Mouse (Mus musculus): ENCODE data around the gene Rdh5. TPM values are rescaled to one million over a fixed set of nuclear protein-coding genes. Genes with fewer than 3 reads are reported as not detected.
A peak's percentile ranks its signal among the peaks of the same experiment; 100 is the strongest.

Gene Rdh5
- polyA plus RNA-seq, 1 experiment = 21.7 TPM

DNA sequence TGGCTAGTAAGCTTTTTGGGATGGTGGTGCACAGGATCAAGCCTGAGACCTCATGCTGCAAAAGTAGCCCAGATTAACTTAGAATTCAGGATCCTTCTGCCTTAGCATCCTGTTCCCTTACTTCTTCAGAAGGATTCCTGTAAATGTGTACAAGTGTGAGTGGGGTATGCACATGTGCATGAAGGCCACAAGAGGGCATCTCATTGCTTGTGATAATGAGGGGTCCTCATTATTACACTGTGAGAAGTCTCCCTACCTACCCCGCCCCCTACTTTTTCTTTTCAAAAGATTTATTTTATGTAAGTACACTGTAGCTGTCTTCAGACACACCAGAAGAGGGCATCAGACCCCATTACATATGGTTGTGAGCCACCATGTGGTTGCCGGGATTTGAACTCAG is 7.1 kb downstream of the Rdh5 start:
- TF ChIP-seq POLR2A (IDR thresholded peaks at IDR 0.05; ENCODE audit: borderline replicate concordance, extremely low read depth, insufficient read depth, insufficient read length, poor library complexity, severe bottlenecking) (no peak), CTCF (IDR thresholded peaks at IDR 0.05; ENCODE audit: borderline replicate concordance, extremely low read depth, insufficient read depth, insufficient read length) (no peak)
- no peak for DNase-seq (ENCODE audit: low read depth)

DNA sequence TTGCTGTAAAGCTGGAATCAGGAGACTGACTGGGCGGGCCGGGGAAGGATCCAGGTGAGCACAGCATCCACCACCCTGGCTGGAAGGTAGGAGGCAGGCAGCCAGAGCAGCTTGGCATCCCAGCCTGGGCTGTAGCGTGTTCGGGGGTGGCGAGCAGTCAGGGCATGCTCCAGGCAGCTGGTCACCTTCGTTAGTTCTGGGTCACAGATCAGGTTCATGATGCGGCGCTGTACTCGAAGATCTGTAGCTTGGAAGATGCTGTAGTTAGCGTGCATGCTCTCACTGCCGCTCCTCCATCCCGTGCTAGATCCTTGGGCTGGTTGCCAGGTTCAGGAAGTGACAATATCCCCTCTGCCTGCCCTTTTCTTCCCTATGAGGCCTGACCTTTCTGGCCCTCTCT is 9.0 kb downstream of the Rdh5 start:
- DNase-seq (ENCODE audit: low read depth) = no peak
- no peak for TF ChIP-seq POLR2A (IDR thresholded peaks at IDR 0.05; ENCODE audit: borderline replicate concordance, extremely low read depth, insufficient read depth, insufficient read length, poor library complexity, severe bottlenecking)
- TF ChIP-seq CTCF (IDR thresholded peaks at IDR 0.05; ENCODE audit: borderline replicate concordance, extremely low read depth, insufficient read depth, insufficient read length) = no peak

DNA sequence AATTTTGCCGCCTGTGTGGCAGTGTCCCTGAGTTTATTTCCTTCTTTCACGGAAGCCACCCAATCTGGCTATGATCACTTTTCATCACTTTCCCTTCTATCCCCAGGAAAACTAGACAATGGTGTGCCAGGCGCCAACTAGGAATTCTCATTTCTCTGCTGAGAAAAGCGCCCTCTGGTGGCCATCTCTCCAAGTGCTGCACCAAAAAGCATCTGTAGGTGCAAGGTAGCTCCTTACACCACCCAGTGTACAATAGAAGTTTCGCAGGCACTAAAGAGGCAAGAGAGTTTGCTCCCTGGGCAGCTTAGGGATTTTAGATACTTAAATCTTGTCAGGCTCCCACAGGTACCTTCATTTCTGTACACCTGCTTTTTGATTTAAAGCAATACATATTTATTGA is 9.5 kb downstream of the Rdh5 start:
- peak; percentile 95 for DNase-seq (ENCODE audit: low read depth)
- TF ChIP-seq CTCF (IDR thresholded peaks at IDR 0.05; ENCODE audit: borderline replicate concordance, extremely low read depth, insufficient read depth, insufficient read length) (peak; percentile 98), POLR2A (IDR thresholded peaks at IDR 0.05; ENCODE audit: borderline replicate concordance, extremely low read depth, insufficient read depth, insufficient read length, poor library complexity, severe bottlenecking) (no peak)

DNA sequence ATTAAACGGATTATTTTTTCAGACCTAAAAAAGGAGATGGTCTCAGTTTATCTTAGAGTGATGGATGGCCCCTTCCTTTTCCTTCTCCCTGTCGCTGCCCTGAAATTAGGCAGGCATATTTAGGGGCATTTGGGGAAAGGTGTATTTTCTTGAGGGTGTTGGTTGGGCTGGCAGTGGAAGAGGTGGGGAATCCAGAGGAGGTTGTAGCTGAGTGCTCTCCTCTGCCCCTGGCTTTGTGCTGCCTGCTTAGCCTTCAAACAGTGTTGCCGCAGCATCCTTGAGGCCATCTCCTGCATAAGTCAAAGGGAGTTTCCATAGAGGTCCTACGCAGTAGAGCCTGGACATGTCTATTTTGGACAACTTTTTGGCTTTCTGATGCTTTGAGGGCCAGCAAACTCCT is 9.9 kb downstream of the Rdh5 start:
- TF ChIP-seq POLR2A (IDR thresholded peaks at IDR 0.05; ENCODE audit: borderline replicate concordance, extremely low read depth, insufficient read depth, insufficient read length, poor library complexity, severe bottlenecking) = no peak
- TF ChIP-seq CTCF (IDR thresholded peaks at IDR 0.05; ENCODE audit: borderline replicate concordance, extremely low read depth, insufficient read depth, insufficient read length) = no peak
- no peak for DNase-seq (ENCODE audit: low read depth)

DNA sequence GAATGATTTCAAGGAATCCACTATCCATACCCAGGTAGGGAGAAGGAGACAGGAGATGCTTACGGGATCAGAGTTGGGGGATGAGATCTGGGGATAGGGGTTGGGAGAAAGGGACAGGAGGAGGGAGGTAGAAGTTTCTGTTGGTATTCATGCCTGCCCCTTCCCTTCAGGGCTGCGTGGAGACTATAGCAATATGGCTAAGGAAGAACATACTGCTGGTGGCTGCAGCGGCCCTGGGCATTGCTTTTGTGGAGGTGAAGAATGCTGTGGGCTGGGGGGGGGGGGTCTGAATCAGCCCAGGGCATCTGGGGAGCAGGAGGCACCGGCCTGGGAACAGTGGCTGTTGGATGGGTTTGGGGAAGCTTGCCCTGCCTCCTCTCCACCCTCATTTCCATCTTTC is 10.4 kb downstream of the Rdh5 start:
- DNase-seq (ENCODE audit: low read depth) = no peak
- no peak for TF ChIP-seq CTCF (IDR thresholded peaks at IDR 0.05; ENCODE audit: borderline replicate concordance, extremely low read depth, insufficient read depth, insufficient read length)
- no peak for TF ChIP-seq POLR2A (IDR thresholded peaks at IDR 0.05; ENCODE audit: borderline replicate concordance, extremely low read depth, insufficient read depth, insufficient read length, poor library complexity, severe bottlenecking)

DNA sequence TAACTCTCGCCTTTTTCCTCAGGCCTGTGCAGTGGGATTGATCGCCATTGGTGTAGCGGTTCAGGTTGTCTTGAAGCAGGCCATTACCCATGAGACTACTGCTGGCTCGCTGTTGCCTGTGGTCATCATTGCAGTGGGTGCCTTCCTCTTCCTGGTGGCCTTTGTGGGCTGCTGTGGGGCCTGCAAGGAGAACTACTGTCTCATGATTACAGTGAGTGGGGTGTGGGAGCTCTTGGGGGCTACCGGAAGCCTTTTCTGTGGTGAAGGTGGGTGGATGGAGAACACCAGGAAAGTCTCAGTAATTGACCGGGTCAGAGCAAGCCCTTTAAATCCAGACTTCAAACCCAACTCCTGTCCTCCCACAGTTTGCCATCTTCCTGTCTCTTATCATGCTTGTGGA is 11.3 kb downstream of the Rdh5 start:
- no peak for TF ChIP-seq POLR2A (IDR thresholded peaks at IDR 0.05; ENCODE audit: borderline replicate concordance, extremely low read depth, insufficient read depth, insufficient read length, poor library complexity, severe bottlenecking)
- TF ChIP-seq CTCF (IDR thresholded peaks at IDR 0.05; ENCODE audit: borderline replicate concordance, extremely low read depth, insufficient read depth, insufficient read length) = no peak
- DNase-seq (ENCODE audit: low read depth) = no peak

DNA sequence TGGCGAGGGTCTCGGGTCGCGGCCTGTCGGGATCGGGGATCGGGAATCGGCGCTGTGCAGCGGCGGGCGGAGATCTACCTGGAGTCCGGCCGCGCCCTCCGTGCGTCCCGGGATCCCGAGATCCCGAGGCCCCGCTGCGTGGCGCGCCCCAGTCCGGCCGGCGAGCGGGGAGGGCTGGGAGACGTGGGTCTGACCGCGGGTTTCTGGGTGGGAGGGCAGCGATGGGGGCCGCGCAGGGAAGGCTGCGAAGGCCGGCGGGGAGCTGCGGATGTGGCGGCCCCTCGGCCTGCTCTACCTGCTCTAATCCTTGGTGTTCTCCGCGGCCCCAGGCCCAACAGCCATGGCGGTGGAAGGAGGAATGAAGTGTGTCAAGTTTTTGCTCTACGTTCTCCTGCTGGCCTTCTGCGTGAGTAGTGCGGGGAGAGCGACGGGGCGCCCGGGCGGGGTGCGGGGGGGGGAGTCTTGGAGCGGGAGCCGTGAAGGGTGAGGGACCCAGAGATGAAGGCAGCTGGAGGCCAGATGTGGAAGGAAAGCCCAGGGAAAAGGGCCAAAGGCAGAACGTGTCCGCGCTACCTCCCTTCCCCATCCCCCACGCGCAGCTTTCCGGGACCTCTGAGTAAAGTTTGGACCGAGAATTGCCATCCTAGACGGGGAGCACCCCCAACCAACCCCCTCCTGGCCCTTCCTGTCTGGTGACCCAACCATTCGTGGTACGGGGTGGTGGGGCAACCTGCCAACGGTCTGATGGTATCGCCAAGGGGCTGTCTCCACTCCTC is 12.4 kb downstream of the Rdh5 start:
- TF ChIP-seq CTCF (IDR thresholded peaks at IDR 0.05; ENCODE audit: borderline replicate concordance, extremely low read depth, insufficient read depth, insufficient read length) = no peak
- 0 out of 2 replicates have a peak, but pooled peaks have one; percentile 2 for TF ChIP-seq POLR2A (IDR thresholded peaks at IDR 0.05; ENCODE audit: borderline replicate concordance, extremely low read depth, insufficient read depth, insufficient read length, poor library complexity, severe bottlenecking)
- peak; percentile 66 for DNase-seq (ENCODE audit: low read depth)

DNA sequence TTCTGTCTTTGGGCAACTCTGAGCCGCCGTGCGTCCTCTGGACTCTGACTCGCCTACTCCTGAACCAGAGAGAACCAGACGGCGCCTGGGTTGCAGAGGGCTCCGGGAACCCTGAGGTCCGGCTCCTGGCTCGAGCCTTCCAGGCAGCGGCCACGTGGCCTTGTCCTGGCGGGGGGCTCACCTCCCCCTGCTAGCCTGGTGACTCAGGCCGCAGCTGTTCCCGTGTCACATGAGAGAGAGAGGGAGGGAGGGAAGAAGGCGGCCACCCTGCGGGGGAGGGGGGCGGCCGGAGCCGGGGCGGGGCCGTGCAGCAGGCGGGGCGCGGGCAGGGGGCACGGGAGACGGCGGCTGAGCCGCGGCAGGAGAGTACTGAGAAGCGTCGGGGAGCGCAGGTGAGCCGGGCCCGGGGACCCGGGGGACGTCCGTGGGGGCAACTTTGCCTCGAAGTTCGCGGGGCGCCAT is 13.1 kb downstream of the Rdh5 start:
- TF ChIP-seq CTCF (IDR thresholded peaks at IDR 0.05; ENCODE audit: borderline replicate concordance, extremely low read depth, insufficient read depth, insufficient read length) = no peak
- 0 out of 2 replicates have a peak, but pooled peaks have one; percentile 33 for TF ChIP-seq POLR2A (IDR thresholded peaks at IDR 0.05; ENCODE audit: borderline replicate concordance, extremely low read depth, insufficient read depth, insufficient read length, poor library complexity, severe bottlenecking)
- DNase-seq (ENCODE audit: low read depth) = peak; percentile 88

DNA sequence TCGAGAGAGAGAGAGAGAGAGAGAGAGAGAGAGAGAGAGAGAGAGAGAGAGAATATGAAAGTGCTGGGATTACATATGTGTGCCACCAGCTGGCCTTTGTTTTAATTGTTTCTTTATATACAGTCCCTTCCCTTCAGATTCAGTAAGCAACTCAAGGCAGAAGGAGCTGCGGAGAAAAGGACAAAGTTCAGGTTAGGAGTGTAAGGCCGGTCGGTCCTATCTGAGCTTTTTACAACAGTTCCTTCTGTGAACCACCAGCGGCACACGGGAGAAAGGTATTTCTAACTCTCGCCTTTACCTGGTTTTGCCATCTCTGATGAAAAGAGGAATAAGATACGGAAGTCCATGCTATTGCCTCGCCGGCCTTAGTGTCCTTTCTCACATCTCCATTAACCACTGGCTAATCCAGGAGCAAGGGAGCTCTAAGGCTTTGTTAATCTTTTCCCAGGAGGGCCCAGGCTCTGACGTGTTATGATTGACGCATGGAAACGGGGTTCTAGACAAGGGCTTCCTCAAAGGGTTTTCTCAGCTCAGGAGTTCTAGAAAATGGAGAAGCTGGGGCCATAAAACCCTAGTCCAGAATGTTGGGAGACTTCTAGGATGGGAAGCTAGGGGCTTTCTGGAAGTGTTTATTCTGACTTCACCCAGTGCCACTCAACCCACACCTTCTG is 13.8 kb downstream of the Rdh5 start:
- TF ChIP-seq CTCF (IDR thresholded peaks at IDR 0.05; ENCODE audit: borderline replicate concordance, extremely low read depth, insufficient read depth, insufficient read length) (no peak), POLR2A (IDR thresholded peaks at IDR 0.05; ENCODE audit: borderline replicate concordance, extremely low read depth, insufficient read depth, insufficient read length, poor library complexity, severe bottlenecking) (no peak)
- DNase-seq (ENCODE audit: low read depth) = no peak

DNA sequence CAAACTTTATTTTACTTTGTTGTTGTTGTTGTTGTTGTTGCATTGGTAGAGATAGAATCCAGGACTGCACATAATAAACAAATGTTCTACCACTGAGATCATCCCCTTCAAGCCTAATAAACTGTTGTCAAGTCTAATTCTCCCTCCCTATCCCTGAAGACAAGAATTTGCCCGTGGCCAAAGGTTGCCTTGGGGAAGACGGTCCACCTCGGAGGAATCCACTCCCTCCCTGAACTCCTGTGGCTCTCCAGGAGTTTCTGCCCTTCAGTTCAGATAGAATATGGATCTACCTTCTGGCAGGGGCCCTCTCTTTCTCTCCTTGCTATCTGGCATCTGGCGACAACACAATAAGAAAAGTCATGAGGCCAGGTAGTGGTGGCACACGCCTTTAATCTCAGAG is 17.9 kb downstream of the Rdh5 start:
- no peak for DNase-seq (ENCODE audit: low read depth)
- no peak for TF ChIP-seq CTCF (IDR thresholded peaks at IDR 0.05; ENCODE audit: borderline replicate concordance, extremely low read depth, insufficient read depth, insufficient read length)
- no peak for TF ChIP-seq POLR2A (IDR thresholded peaks at IDR 0.05; ENCODE audit: borderline replicate concordance, extremely low read depth, insufficient read depth, insufficient read length, poor library complexity, severe bottlenecking)

DNA sequence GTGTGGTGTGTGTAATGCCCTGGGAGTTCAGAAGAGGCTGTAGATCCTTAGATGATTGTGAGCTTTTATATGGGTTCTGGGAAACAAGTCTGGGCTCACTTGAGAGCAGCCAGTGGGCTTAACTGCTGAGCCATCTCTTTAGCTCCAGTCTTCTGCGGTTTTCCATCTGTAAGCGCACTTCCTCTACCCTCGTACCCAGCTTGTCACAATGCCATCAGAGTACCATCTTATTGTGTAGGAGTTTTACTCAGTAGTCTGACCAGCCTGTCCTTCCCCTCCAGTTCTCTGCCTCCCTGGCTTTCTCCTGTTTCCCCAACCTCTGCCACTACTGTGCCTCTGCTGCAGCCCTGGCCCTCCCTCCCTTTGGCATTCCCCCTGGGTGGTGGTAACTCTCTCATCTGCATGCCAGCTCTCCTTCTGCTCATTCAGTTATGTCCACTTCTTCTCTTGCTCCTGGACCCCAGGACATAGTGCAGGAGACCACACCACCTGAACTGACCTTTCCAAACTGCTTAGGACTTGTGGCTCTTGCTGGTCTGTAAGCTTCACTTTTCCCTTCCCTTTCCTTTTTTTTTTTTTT is 20.2 kb downstream of the Rdh5 start:
- no peak for DNase-seq (ENCODE audit: low read depth)
- TF ChIP-seq CTCF (IDR thresholded peaks at IDR 0.05; ENCODE audit: borderline replicate concordance, extremely low read depth, insufficient read depth, insufficient read length) (no peak), POLR2A (IDR thresholded peaks at IDR 0.05; ENCODE audit: borderline replicate concordance, extremely low read depth, insufficient read depth, insufficient read length, poor library complexity, severe bottlenecking) (no peak)

All from brain, embryonic 14.5 days (tissue).